Mouse (Mus musculus) limb, embryonic 12.5 days (tissue): ENCODE measurements around the gene Ces2e. TPM values are rescaled to one million over a fixed set of nuclear protein-coding genes. Genes with fewer than 3 reads are reported as not detected.

Experiments
- ATAC-seq: fragments of 200-750 bp; cut with Nextera tagmentation; 2 replicates; pipeline ENCODE4 v1.8.0; 2017; ENCODE audit warnings: low read depth, moderate TSS enrichment; ENCODE audit not compliant: insufficient number of reproducible peaks, insufficient read depth, low FRiP score, low TSS enrichment
- H3K27ac ChIP-seq: fragments of 300-500 bp; sonication (generic); 2 replicates; pipeline ENCODE4 v1.5.1; 2016; ENCODE audit warnings: mild to moderate bottlenecking, moderate library complexity
- H3K27me3 ChIP-seq: fragments of 300-500 bp; sonication (generic); 2 replicates; pipeline ENCODE4 v1.6.1; 2016; ENCODE audit warnings: mild to moderate bottlenecking, moderate library complexity
- H3K36me3 ChIP-seq: fragments of 300-500 bp; sonication (generic); 2 replicates; pipeline ENCODE4 v1.6.1; 2016; ENCODE audit warnings: mild to moderate bottlenecking, moderate library complexity
- H3K4me1 ChIP-seq: fragments of 300-500 bp; sonication (generic); replicated peaks from 2 replicates; pipeline ENCODE4 v1.6.1; 2016
- H3K4me2 ChIP-seq: fragments of 300-500 bp; sonication (generic); 2 replicates; pipeline ENCODE4 v1.6.1; 2016; ENCODE audit warnings: mild to moderate bottlenecking, moderate library complexity
- H3K4me3 ChIP-seq: fragments of 300-500 bp; sonication (generic); replicated peaks from 2 replicates; pipeline ENCODE4 v1.5.1; 2016; ENCODE audit warnings: mild to moderate bottlenecking
- H3K9ac ChIP-seq: fragments of 300-500 bp; sonication (generic); replicated peaks from 2 replicates; pipeline ENCODE4 v1.6.1; 2016; ENCODE audit warnings: mild to moderate bottlenecking, moderate library complexity
- H3K9me3 ChIP-seq: fragments of 300-500 bp; sonication (generic); 2 replicates; pipeline ENCODE4 v1.6.1; 2016; ENCODE audit warnings: mild to moderate bottlenecking, moderate library complexity
- WGBS: fragments of 180-500 bp; shearing (Covaris S2); methylation state at CpG from one replicate; pipeline ENCODE4 v1.1.7; 2016; 5-methylcytosine and 5-hydroxymethylcytosine counted together
- polyA plus RNA-seq: library from polyadenylated mRNA; unstranded; fragments of >200 nt; fragmentation: Nextera tagmentation; extraction: Ambion mirVana; gene quantifications from 2 replicates; pipeline ENCODE4 v1.2.1, GENCODE M21; 2016

Gene Ces2e
- polyA plus RNA-seq, 1 experiment from 2014 or later = not detected

GRCm38 (mm10) chr8:104962229-104962901 is 36.3 kb downstream of the Ces2e start:
- no peak overlapping the region for H3K9ac ChIP-seq
- no peaks in the 10 kb centered on the region for H3K36me3 ChIP-seq
- H3K9me3 ChIP-seq = no peaks in the 10 kb centered on the region
- H3K27me3 ChIP-seq = no peaks in the 10 kb centered on the region
- no peak overlapping the region for H3K4me2 ChIP-seq
- H3K4me1 ChIP-seq = no peaks in the 10 kb centered on the region
- WGBS = 74% methylated on average over 8 of the region's 8 CpGs
- no peak overlapping the region for H3K27ac ChIP-seq
- no peak overlapping the region for H3K4me3 ChIP-seq
- no peak for ATAC-seq

GRCm38 (mm10) chr8:104963375-104963894 is 37.4 kb downstream of the Ces2e start:
- 87% methylated on average over 4 of the region's 4 CpGs for WGBS
- Histone ChIP-seq H3K36me3 (no peaks in the 10 kb centered on the region), H3K9me3 (no peaks in the 10 kb centered on the region), H3K27ac (no peak overlapping the region), H3K4me2 (no peak overlapping the region), H3K4me3 (no peak overlapping the region), H3K27me3 (no peaks in the 10 kb centered on the region), H3K4me1 (no peaks in the 10 kb centered on the region), H3K9ac (no peak overlapping the region)
- no peak for ATAC-seq

- Histone ChIP-seq H3K27ac (no peak overlapping the region), H3K27me3 (no peaks in the 10 kb centered on the region), H3K4me2 (no peak overlapping the region), H3K9me3 (peaks cover 14% of the 10 kb centered on the region; the same call in 1 of the 2 replicates), H3K4me3 (no peak overlapping the region), H3K4me1 (no peaks in the 10 kb centered on the region), H3K9ac (no peak overlapping the region), H3K36me3 (no peaks in the 10 kb centered on the region)
- no peak for ATAC-seq
- 91% methylated on average over 5 of the region's 5 CpGs for WGBS
Observed at GRCm38 (mm10) chr8:104984126-104984525, 58.1 kb downstream of the Ces2e start.

Other genes starting within 250 kb of the Ces2e start
- not detected in 2 replicates for gene Ces2a, start 192.3 kb upstream of the Ces2e start, polyA plus RNA-seq
- 0.17 TPM in 1 of 2 replicates, not detected in the other for gene Ces2b, start 94.7 kb upstream of the Ces2e start, polyA plus RNA-seq
- gene Ces2c, start 79.2 kb upstream of the Ces2e start, polyA plus RNA-seq = not detected in 2 replicates
- gene Ces2f, start 21.1 kb downstream of the Ces2e start, polyA plus RNA-seq = not detected in 2 replicates
- not detected in 2 replicates for gene Ces2g, start 35.5 kb downstream of the Ces2e start, polyA plus RNA-seq
- gene Ces2h, start 74.6 kb downstream of the Ces2e start, polyA plus RNA-seq = not detected in 2 replicates
- gene Ces3a, start 122.3 kb downstream of the Ces2e start, polyA plus RNA-seq = not detected in 2 replicates
- gene Ces3b, start 157.5 kb downstream of the Ces2e start, polyA plus RNA-seq = not detected in 2 replicates
- gene Ces4a, start 205.5 kb downstream of the Ces2e start, polyA plus RNA-seq = not detected in 2 replicates
- gene Cbfb, start 244.4 kb downstream of the Ces2e start, polyA plus RNA-seq = 108 and 109 TPM in 2 replicates